Mouse (Mus musculus): ENCODE results near the gene Fam193b. TPM values are rescaled to one million over a fixed set of nuclear protein-coding genes. Genes with fewer than 3 reads are reported as not detected.

Gene Fam193b
- polyA plus RNA-seq, 2 experiments from 2014 or later, result 21.6 to 26.7 TPM

DNA sequence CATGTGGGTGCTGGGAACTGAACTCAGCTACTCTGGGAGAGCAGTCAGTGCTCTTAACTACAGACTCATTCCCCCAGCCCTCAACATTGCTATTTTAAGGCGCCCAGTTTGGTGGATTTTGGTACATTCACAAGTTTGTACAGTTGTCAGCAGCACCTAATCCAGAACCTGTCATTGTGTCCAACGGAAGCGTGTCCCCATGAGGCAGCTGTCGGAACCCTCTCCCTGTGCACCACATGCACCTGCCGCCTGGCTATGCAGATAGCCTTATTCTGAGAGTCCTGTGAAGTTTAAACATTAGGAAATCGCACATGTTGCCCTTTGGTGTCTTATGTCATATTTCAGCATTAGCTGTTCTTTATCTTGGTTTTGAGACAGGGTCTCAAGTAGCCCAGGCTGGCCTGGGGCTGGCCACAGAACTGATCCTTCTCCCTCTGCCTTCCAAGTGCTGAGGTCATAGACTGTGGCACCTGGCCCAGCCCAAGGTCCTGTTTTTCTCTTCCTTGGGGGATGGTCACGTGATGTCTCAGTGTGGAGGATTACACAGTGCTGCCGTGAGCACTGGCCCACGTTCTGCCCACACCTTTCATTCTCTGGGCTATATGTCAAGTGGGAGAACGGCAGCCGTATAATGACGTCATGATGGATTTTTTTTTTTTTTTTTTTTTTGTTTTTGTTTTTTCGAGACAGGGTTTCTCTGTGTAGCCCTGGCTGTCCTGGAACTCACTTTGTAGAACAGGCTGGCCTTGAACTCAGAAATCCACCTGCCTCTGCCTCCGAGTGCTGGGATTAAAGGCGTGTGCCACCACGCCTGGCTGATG, 45.0 kb downstream of the Fam193b start:
- ATAC-seq, result no peak

GRCm38 (mm10) chr13:55523951-55524600, 46.8 kb downstream of the Fam193b start:
- no peak for ATAC-seq

DNA sequence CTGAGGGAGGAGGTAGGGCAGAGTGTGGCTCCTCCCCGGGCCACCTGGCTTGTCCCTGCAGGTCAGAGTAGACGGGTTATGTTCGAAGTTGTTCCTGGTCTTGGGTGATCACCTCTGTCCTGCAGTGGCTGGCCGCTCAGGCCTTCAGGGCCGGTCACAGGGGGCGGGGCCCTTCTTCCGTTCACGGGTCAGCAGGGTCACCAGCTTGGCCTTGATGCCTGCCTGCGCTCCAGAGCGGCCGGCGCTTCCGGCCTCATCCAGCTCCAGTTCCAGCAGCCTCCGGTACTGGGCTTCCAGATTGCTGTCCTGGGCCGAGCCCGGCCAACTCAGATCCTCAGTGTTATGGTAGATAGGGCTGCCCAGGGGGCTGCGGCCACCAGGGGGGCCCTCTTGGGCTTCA, 47.6 kb downstream of the Fam193b start:
- no peak for ATAC-seq

DNA sequence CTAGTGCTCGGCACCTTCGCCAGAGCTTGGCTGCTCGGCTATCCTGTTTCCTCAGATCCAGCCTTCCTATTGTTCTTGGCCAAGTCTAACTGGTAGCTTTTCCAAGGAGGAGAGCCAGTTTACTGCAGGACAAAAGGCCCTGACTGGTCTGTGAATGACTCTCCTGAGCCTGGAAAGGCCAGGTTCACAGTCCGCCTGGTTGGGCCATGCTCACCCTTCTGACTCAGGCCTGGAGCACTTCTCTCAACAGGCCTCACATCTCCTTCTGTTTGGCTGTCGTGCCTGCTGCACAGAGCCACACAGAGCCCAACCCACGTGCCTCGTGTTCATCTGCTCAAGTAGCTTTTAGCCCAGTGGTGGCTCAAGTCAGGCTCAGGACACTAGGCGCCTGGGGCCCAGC, 48.2 kb downstream of the Fam193b start:
- ATAC-seq, result no peak

DNA sequence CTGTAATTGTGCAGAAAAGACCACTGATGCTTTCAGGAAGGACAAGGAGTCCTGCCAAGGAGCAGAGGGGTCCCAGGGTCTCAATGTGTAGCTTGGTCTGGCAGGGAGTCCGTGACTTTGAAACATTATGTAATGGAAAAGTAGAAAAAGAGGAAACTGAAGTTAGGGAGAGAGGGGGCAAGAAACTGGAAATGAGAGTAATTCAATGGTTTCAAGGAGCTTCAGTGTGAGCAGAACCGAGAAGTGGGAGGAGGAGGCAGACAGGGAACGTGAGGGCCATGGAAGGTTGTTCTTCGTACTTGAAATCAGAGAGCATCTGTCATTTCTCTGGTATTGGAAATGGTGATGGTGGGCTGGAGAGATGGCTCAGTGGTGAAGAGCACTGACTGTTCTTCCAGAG, 51.3 kb downstream of the Fam193b start:
- no peak for ATAC-seq

- no peak for ATAC-seq
Observed at GRCm38 (mm10) chr13:55516955-55517354, 54.0 kb downstream of the Fam193b start.

DNA sequence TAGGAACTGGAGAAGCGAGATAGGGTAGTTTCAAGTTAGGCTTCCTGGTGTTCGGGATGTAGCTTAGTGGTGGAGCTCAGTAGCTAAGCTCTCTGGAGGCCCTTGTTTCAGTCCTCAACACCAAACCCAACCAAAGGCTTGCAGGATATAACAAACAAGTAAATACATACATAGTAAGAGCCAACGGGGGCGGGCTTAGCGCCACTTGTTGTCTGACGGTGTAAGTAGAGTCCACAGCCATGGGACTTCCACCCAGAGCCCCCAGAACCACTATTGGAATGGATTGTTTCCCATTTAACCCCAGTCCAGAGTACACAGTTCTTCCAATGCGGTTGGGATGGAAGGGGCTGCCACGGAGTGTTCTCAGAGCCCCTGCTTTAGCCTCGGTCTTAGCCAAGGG, 57.1 kb downstream of the Fam193b start:
- ATAC-seq, result no peak

- ATAC-seq, result peak; percentile 83
Observed at GRCm38 (mm10) chr13:55513111-55513748, 57.7 kb downstream of the Fam193b start, which contains the start of gene Pdlim7. Gene Pdlim7, minus strand, starts transcription at chr13:55513676.

DNA sequence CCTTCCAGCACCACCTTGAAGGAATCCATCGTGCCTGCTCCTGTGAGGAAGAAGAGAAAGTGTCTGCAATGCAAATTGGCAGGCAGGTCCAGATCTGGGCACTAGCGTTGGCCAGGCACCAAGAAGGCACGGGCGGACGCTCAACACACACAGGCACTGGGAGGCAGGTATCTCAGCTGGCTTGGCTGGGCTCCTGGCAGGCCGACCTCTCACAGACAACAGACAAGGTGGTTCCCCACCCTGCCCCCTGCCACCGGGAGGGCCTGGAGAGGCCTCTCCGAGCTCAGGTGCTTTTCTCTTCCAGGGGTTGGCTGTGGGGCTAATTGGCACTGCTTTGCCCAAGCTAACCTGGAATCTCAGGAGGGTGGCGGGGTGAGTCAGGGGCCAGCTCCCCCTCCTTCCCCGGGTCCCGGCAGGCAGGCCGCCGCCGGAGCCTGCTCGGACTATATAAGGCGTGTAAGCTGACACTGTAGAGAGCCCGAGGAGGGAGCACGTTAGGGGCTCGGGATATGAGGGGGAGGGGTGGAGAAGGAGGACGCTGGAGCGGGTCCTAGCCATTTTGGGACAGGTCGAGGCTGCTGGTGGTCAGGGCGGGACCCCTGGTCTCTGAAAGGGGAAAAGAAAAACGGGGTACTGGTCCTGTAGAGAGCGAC, 58.4 kb downstream of the Fam193b start:
- ATAC-seq, result no peak

GRCm38 (mm10) chr13:55511492-55511861, 59.4 kb downstream of the Fam193b start:
- no peak for ATAC-seq

- ATAC-seq, result no peak
Observed at GRCm38 (mm10) chr13:55510668-55511491, 60.0 kb downstream of the Fam193b start.

DNA sequence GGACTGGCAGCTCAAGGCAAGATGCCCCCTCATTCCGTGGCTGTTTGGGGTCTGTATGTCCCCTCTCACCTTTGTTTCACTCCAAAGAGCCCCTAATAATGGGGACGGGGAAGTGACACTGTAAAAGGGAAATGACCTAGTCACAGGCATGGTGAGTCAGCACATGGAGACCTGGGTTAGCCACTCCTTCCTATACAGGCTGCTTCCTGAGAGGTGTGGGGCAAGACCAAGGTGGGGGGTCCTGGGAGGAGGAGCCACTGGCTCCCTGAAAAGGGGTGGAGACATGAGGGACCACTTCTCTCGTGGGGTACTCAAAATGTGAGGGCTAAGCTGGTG, 60.6 kb downstream of the Fam193b start:
- no peak for ATAC-seq

DNA sequence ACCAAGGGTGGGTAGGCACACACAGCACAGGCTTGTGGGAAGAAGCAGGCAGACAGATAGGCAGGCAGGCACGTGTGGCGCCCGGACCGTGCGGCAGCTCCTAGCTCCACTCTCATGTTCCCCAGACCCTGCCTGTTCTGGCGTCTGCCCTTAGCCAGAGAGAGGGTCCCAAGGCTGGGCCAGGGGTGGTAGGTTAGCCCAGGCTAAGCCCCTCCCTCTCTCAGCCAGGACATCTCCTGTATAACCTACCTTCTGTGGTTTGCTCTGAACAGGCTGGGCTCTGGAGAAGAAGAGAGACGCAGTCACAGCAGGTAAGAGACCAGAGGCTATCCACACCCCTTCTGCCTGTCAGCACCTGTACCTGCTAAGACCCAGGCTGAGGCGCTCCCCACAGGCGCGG, 62.4 kb downstream of the Fam193b start:
- ATAC-seq, result no peak

DNA sequence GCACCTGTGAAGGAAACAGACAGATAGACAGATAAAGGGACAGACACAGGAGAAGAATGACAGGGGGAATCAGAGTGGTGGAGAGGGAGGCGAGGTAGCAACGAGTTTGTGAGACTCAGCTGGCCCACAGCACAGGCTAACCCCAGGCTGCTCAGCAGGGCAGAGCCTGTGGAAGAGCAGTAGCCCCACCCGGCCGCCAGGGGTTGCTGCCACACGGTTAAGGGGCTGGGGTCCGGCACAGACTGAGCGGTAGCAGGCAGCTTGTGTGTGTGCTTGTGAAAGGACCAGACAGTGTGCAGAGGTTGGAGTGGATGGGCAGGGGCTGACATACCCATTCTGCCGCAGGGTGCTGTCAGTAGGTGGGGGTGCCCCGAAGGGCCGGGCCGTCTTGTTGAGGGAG, 63.0 kb downstream of the Fam193b start:
- ATAC-seq, result no peak

DNA sequence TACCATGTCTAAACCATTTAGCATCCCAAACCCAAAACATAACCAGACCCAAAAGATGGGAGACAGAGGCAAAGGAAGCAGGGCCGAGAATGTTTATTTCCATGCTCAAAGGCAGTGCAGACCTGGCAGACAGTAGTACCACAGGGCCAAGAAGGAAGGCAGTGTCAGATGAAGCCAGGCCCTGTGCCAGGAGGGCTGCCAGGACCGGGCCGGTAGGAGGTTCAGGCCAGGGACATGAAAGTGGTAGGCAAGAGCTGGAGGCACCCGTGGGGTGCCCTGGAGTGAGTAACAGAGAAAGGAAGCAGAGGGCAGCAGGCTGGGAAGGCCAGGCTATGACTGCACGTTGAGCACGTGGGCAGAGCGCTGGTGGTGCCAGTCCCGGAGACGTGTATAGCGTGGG, 64.2 kb downstream of the Fam193b start:
- ATAC-seq, result no peak

GRCm38 (mm10) chr13:55505810-55506209, 65.1 kb downstream of the Fam193b start:
- no peak for ATAC-seq

GRCm38 (mm10) chr13:55504390-55504789, 66.5 kb downstream of the Fam193b start:
- no peak for ATAC-seq

DNA sequence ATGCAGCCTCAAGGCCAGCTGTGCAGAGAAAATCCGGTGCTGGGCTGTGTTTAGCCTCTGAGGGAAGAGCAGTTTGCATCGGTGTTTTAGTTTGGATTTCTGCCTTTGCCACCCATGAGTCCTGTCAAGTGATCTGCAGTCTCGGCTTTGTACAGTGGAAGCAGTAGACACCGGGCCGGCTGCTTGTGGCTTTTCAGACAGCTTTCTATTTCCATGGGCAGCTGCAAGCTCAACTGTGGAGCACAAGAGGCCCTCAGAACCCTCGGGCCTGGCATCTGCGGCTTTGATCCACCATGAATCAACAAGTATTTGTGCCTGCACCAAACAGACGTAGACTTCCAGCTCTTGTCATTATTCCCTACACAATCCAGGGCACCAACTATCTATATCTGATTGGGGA, 68.5 kb downstream of the Fam193b start:
- no peak for ATAC-seq

DNA sequence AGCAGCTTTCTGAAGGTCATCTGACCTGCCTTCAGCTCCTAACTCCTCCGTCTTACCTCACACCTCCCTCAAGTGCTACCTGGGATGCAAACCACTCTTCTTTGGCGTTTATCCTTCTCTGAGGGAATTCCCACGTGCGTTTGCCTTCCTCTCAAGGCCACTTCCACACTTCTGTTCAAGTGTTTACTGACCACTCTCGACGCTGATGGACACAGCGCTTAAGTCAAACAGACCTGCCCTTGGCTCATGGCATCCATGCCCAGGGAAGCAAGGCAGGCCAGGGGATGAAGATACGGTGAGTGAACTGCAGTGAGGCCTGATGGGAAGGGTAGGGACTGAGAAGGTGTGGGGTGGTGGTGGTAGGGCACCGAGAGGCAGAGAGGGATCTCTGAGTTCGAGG, 70.3 kb downstream of the Fam193b start:
- ATAC-seq, result no peak

- ATAC-seq, result no peak
Observed at GRCm38 (mm10) chr13:55498906-55499305, 72.0 kb downstream of the Fam193b start.

DNA sequence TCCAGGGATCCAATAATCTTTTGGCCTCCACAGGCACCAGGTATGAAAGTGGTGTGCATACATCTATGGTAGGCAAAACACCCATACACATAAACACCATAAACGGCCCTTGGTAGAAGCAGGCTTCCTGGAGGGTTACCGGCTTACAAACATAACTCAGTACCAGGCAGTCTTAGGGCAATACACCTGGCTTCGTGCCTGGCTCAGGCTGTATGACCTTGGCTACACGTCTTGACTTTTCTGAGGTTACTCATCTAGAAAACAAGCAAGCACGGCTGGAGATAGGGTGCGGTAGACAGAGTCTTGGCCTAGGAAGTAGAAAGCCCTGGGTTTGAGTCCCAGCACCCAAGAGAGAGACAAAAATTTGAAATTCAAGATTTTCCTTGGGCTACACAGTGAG, 74.3 kb downstream of the Fam193b start:
- ATAC-seq, result no peak

GRCm38 (mm10) chr13:55495702-55496101, 75.2 kb downstream of the Fam193b start:
- ATAC-seq, result no peak

Data from activated CD4-positive, CD25-positive, alpha-beta regulatory T cell, adult 4 months (primary cell).